Mouse (Mus musculus) kidney, adult 9 months (tissue): ENCODE measurements around the gene 1110051M20Rik.

ENCODE experiments used
- DNase-seq: peaks from one replicate; pipeline ENCODE4 v3.0.0; 2022

Gene 1110051M20Rik

GRCm38 (mm10) chr2:91457259-91457655 is 12.8 kb upstream of the 1110051M20Rik start, which contains the start of gene Lrp4:
Gene Lrp4, plus strand, starts transcription at chr2:91457511.
- DNase-seq: peak; percentile 55

GRCm38 (mm10) chr2:91456491-91457100 is 12.1 kb upstream of the 1110051M20Rik start:
- DNase-seq: no peak

GRCm38 (mm10) chr2:91455826-91456225 is 11.3 kb upstream of the 1110051M20Rik start:
- DNase-seq: peak; percentile 63

GRCm38 (mm10) chr2:91454434-91454833 is 9.9 kb upstream of the 1110051M20Rik start:
- DNase-seq: no peak

GRCm38 (mm10) chr2:91453231-91454075 is 8.9 kb upstream of the 1110051M20Rik start:
- DNase-seq: peak; percentile 61

- DNase-seq: peak; percentile 35
Measured at GRCm38 (mm10) chr2:91452658-91453057, 8.2 kb upstream of the 1110051M20Rik start.

- peak; percentile 73 for DNase-seq
Measured at GRCm38 (mm10) chr2:91450316-91450715, 5.8 kb upstream of the 1110051M20Rik start.

GRCm38 (mm10) chr2:91449662-91450061 is 5.2 kb upstream of the 1110051M20Rik start:
- no peak for DNase-seq

GRCm38 (mm10) chr2:91442241-91442640 is 2.3 kb downstream of the 1110051M20Rik start:
- DNase-seq: no peak

- DNase-seq: no peak
Measured at GRCm38 (mm10) chr2:91441715-91442114, 2.8 kb downstream of the 1110051M20Rik start.

- DNase-seq: no peak
Measured at GRCm38 (mm10) chr2:91440686-91441085, 3.8 kb downstream of the 1110051M20Rik start.

- no peak for DNase-seq
Measured at GRCm38 (mm10) chr2:91439876-91440275, 4.6 kb downstream of the 1110051M20Rik start.

- no peak for DNase-seq
Measured at GRCm38 (mm10) chr2:91439271-91439670, 5.2 kb downstream of the 1110051M20Rik start.

GRCm38 (mm10) chr2:91437116-91437815 is 7.2 kb downstream of the 1110051M20Rik start:
- no peak for DNase-seq

GRCm38 (mm10) chr2:91436713-91437112 is 7.8 kb downstream of the 1110051M20Rik start:
- no peak for DNase-seq

- DNase-seq: no peak
Measured at GRCm38 (mm10) chr2:91430600-91430919, 13.9 kb downstream of the 1110051M20Rik start.

GRCm38 (mm10) chr2:91429915-91430599 is 14.4 kb downstream of the 1110051M20Rik start:
- no peak for DNase-seq

- no peak for DNase-seq
Measured at GRCm38 (mm10) chr2:91429146-91429545, 15.4 kb downstream of the 1110051M20Rik start.

- no peak for DNase-seq
Measured at GRCm38 (mm10) chr2:91426321-91426720, 18.2 kb downstream of the 1110051M20Rik start.

- DNase-seq: no peak
Measured at GRCm38 (mm10) chr2:91424061-91424720, 20.3 kb downstream of the 1110051M20Rik start.

GRCm38 (mm10) chr2:91421641-91422040 is 22.9 kb downstream of the 1110051M20Rik start:
- DNase-seq: no peak

GRCm38 (mm10) chr2:91413811-91414210 is 30.7 kb downstream of the 1110051M20Rik start:
- peak; percentile 10 for DNase-seq
